Mouse (Mus musculus) heart, postnatal 0 days (tissue): ENCODE results near the gene Sowahd.

Experiments used
- CTCF ChIP-seq: IDR thresholded peaks from 2 replicates; pipeline ENCODE4 v1.5.1; 2016; ENCODE audit warnings: antibody characterized with exemption, control low read depth, low read depth
- EP300 ChIP-seq: IDR thresholded peaks from 2 replicates; pipeline ENCODE4 v1.6.1; 2016; ENCODE audit warnings: antibody characterized with exemption, low read depth

- TF ChIP-seq EP300 (no peak), CTCF (no peak)
These were observed 50.0 kb downstream of the Sowahd start for GRCm38 (mm10) chrX:37098681-37099080.
